Mouse (Mus musculus) CD8-positive naive resting alpha-beta T cell, adult 57 days (primary cell): Measurements from ENCODE around the gene Olfr661. TPM values are rescaled to one million over a fixed set of nuclear protein-coding genes. Genes with fewer than 3 reads are reported as not detected.

ENCODE experiments used
- total RNA-seq: library from RNA; stranded (reverse); gene quantifications from one replicate; pipeline ENCODE4 v1.2.4, GENCODE M21; 2023

The Olfr661 gene
- total RNA-seq, result not detected

DNA sequence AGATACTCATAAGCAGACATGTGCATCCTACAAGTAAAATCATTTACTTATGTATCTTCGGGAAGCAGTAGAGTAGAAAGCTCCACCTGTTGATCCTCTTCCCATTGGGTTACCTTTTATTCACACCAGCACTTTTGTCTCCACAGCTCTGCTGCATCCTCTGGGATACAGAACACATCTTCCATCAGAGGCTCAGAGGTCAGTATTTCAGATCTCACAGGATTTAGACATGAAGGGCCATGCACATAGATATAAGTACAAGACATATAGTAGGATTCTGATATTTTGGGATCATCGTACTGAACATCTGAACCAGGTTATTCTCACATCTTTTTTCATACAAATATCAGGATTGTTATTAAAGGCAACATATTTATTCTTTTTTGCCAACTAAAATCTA lies at the start of gene Olfr661:
TSS of gene Olfr661 (plus strand) at position 301 of the 400 bp plus-strand sequence.

DNA sequence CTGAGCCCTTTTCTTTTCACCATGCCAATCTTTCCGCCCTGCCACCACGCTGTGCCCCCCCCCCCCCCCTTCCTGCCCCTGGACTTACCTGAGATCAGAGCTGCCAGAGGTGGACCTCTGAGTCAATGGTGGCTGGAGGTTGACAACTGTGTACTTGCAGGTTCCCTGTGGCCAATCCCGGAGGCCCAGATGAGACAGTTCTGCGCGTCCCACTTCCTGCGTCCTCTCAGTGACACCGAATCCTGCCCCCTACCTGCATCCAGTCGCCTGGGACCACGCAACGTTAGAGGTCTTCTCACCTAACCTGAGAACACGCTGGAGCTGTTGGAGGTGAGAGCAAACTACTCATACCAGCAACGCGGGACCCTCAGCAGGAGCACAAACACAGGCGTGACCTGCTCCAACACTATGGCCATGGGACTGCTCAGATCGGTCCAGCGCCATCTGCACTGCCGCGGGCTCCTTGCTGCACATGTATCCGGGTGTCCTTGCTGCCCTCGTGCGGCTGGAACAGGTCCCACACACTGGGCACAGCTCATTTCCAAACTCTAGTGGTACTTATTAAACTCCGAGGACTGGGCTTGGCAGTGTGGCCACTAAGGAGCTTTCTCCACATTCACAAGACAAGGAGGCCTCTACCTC lies 39.3 kb upstream of the Olfr661 start, which contains the start of gene Olfr658:
TSS of gene Olfr658 (minus strand) at position 465 of the 642 bp plus-strand sequence.

DNA sequence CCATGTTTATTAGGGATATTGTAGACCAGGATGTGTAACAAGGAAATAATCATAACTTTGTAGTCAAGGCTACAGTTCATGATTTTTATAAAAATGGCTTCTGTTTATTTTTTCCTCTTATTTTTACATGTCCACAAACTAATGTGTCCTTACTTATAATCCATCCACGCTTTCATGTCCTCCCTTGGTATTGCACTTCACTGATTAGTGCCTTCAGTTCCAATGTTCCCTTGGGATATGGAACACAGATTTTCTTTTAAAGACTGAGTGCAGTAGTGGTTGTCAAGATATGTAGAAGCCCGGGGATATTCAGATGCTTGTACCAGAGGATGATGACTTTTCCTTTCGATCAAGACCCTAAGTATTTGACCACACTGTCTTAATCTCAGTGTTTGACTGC lies 19.8 kb upstream of the Olfr661 start, which contains the start of gene Olfr659:
TSS of gene Olfr659 (plus strand) at position 301 of the 400 bp plus-strand sequence.

Other genes starting within 250 kb of the Olfr661 start
- gene Trim30a, start 221.3 kb upstream of the Olfr661 start, total RNA-seq, result 73.6 TPM
- gene Trim30d, start 178.7 kb upstream of the Olfr661 start, total RNA-seq, result 7.2 TPM
- not detected for gene Olfr651, start 136.4 kb upstream of the Olfr661 start, total RNA-seq
- not detected for gene Olfr652, start 125.6 kb upstream of the Olfr661 start, total RNA-seq
- not detected for gene Olfr653, start 109.2 kb upstream of the Olfr661 start, total RNA-seq
- gene Olfr654, start 99.5 kb upstream of the Olfr661 start, total RNA-seq, result not detected
- gene Olfr655, start 84.7 kb upstream of the Olfr661 start, total RNA-seq, result 0.40 TPM
- gene Olfr656, start 72.5 kb upstream of the Olfr661 start, total RNA-seq, result not detected
- not detected for gene Olfr657, start 61.7 kb upstream of the Olfr661 start, total RNA-seq
- not detected for gene Olfr658, start 39.2 kb upstream of the Olfr661 start, total RNA-seq
- gene Olfr659, start 19.7 kb upstream of the Olfr661 start, total RNA-seq, result not detected
- gene Usp17le, start 91.0 kb downstream of the Olfr661 start, total RNA-seq, result not detected
- not detected for gene Usp17lb, start 156.1 kb downstream of the Olfr661 start, total RNA-seq
- gene Usp17la, start 170.5 kb downstream of the Olfr661 start, total RNA-seq, result not detected
- gene Olfr665, start 191.5 kb downstream of the Olfr661 start, total RNA-seq, result not detected
- not detected for gene Olfr666, start 209.5 kb downstream of the Olfr661 start, total RNA-seq
- not detected for gene Olfr667, start 235.0 kb downstream of the Olfr661 start, total RNA-seq
- not detected for gene Olfr668, start 241.6 kb downstream of the Olfr661 start, total RNA-seq
- gene Olfr669, start 247.7 kb downstream of the Olfr661 start, total RNA-seq, result not detected